Mouse (Mus musculus) left cerebral cortex, postnatal 4 days (tissue): ENCODE data around the gene Lyg1. TPM values are rescaled to one million over a fixed set of nuclear protein-coding genes. Genes with fewer than 3 reads are reported as not detected.
"Not testable (repeated sequence)": the region's sequence is repeated elsewhere in the genome, so short reads cannot be mapped to it uniquely, and the experiment has no call there.

ENCODE experiments used
- DNase-seq: peaks from one replicate; pipeline ENCODE4 v3.0.0-alpha.2; 2022
- intact Hi-C: fragments of 180-260 bp; cut with DNase I; formaldehyde crosslinking; loops from one replicate; pipeline ENCODE4 v1.15.1; 2025
- total RNA-seq, 2 experiments: library from RNA; stranded (reverse); gene quantifications; 2 replicates each; pipeline ENCODE4 v1.2.3; 2021

Lyg1 gene
- total RNA-seq: not detected

DNA sequence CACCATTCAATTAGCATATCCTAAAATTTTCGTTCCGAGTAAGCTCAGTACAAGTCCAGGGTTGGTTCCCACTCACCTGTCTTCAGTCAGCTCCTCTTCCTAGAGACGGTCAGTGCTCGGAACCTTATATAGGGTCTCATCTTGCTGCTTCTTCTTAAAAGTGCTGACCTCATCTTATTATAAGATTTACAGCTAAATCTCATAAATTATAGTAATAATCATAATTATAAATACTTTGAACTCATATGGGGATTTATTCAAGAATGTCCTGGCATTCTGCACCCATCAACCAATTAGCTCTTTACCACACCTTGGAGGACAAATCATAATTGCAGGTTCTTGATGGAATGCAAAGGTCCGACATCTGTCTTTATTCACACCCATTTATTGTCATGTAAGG, at the start of gene Lyg1:
Gene Lyg1, minus strand, starts transcription at position 101 of the 400 bp plus-strand sequence.
- intact Hi-C loops: no loop called here
- no peak for DNase-seq

GRCm38 (mm10) chr1:38006741-38007140, 49.2 kb upstream of the Lyg1 start:
- DNase-seq: no peak
- intact Hi-C loops: no loop called here

- no peak for DNase-seq
- intact Hi-C loops: no loop called here
These were observed 45.5 kb upstream of the Lyg1 start for GRCm38 (mm10) chr1:38003046-38003445.

DNA sequence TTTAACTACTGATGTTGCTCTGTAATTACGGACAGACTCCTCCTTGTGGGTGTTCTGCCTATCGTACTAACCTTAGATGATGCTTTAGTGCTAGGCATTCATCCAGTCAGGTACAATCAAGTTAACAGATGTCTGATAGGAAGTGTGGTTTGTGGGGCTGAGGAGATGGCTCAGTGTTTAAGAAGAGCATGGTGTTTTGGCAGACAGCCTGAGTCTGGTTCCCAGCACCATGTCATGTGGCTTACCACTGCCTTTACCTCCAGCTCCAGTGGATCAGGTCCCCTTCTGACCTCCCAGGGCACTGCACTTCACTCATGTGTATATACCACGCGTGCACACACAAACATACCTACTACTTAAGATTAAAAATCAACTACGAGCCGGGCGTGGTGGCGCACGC, 44.4 kb upstream of the Lyg1 start:
- DNase-seq: no peak
- intact Hi-C loops: no loop called here

GRCm38 (mm10) chr1:38000844-38001243, 43.3 kb upstream of the Lyg1 start:
- DNase-seq: no peak
- intact Hi-C loops: no loop called here

DNA sequence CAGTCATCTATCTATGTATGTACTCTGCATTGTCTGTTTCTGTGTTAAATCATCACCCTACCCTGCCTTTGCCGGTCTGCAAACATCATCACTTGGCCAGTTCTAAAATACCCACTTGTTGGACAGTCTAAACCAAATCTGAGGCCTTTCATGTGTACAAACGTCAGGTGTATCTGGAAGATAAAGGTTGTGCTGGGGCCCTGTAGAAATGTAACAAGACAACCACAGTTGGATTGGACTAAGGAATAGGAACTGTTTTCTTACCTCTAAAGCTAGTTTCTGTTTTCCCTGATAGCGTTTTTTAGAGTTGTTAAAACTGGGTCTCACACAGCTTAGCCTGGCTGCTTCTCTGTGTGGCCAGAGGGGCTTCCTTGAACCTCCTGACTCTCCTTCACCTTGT, 42.0 kb upstream of the Lyg1 start:
- DNase-seq: no peak
- intact Hi-C loops: loop anchor here (5.0 kb wide), 1 partner anchor 107 kb away; the partner anchor contains the start of genes Mitd1 and Mrpl30

GRCm38 (mm10) chr1:37998371-37999199, 41.0 kb upstream of the Lyg1 start:
- no peak for DNase-seq
- intact Hi-C loops: loop anchor here (5.0 kb wide), 1 partner anchor 106 kb away; the partner anchor contains the start of genes Mitd1 and Mrpl30

DNA sequence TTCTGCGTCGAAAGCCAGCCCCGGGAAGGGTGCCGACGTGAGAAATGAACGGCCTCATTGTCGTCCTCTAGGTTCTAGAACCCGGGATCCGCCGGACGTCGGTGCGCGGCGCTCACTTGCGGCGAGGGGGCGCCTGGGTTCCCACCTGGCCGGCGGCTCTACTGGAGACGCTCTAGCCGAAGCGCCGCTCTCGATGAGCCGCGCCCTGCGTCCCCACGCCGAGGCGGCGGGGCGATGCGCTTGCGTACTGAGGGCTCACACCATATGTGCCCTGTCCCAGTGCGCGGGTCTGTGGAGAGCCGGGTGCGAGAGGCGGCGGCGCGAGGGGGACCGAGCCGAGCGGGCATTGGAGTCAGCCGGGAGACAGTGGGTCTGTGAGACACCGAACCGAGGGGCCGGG, 40.3 kb upstream of the Lyg1 start, which contains the start of the genes Txndc9 and Eif5b:
Gene Txndc9, minus strand, starts transcription at position 27 of the 400 bp plus-strand sequence.
Gene Eif5b, plus strand, starts transcription at position 144 of the 400 bp plus-strand sequence.
- intact Hi-C loops: loop anchor here (5.0 kb wide), 1 partner anchor 106 kb away; the partner anchor contains the start of genes Mitd1 and Mrpl30

DNA sequence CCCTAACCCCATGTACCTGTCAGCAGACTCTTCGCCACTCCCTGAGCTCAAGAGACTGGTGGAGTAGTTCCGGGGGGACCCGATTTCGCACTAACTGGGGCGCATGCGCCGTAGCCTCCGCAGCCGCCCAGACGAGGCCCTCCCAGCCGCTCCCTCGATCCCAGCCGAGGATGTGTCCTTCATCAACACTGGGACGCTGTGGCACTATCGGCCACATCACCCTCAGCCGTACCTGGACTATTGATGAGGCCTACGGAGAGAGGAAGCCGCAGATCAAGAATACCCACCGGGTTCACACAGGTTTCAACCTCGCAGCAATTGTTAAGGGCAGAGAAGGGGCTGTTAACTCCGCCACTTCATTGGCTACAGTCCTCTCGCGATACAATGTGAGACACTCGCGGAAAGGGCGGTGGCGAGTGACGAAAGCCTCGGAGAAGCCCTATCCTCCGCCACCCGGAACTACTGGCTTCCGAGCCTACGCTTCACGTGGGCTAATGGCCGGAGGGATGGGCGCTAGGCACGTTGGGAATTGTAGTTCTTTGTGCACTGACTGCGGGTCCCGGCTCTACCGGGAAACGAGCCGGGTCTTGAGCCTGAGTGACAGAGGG, 39.4 kb upstream of the Lyg1 start:
- intact Hi-C loops: loop anchor here (5.0 kb wide), 1 partner anchor 105 kb away; the partner anchor contains the start of genes Mitd1 and Mrpl30

More for the DNA sequence above, 40.3 kb upstream of the Lyg1 start, which contains the start of the genes Txndc9 and Eif5b:
- peak; percentile 96 for DNase-seq

GRCm38 (mm10) chr1:37996226-37996625, 38.7 kb upstream of the Lyg1 start:
- intact Hi-C loops: loop anchor here (5.0 kb wide), 1 partner anchor 104 kb away; the partner anchor contains the start of genes Mitd1 and Mrpl30
- no peak for DNase-seq

More for the DNA sequence above, 39.4 kb upstream of the Lyg1 start:
- DNase-seq: peak; percentile 98

DNA sequence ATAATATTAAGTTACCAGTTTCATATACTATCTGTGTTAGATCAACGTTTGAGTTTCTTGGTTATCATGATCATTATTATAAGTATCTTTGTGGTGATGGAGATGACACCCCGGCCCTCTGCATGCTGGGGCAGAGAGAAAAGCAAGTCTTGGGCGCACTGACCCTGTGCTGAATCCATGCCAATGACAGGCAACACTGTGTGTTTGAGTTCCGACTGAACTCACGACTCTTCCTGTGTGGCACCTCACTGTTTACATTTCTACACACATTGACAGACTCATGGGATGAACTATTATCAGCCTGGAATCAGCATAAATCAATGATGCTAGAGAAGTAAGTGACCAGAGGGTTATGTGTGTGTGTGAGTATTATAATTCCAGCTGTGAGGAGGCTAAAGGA, 30.3 kb upstream of the Lyg1 start:
- intact Hi-C loops: no loop called here

GRCm38 (mm10) chr1:37985764-37986323, 28.3 kb upstream of the Lyg1 start:
- intact Hi-C loops: no loop called here

More for the DNA sequence above, 30.3 kb upstream of the Lyg1 start:
- DNase-seq: no peak

DNA sequence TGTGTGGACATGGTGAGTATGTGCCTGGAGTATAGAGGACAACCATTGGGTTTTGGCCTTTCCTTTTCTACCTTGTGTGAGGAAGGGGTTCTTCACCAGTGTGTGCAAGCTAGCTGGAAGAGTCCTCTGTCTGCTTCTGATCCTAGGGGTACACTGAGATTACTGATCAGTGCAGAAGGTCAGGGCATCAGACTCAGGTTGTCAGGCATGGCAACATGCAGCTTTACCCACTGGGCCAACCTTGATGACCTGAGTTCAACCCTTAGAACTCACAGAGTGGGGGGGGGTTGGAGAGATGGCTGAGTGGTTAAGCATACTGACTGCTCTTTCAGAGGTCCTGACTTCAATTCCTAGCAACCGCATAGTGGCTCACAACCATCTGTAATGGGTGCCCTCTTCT, 26.8 kb upstream of the Lyg1 start:
- intact Hi-C loops: no loop called here
- no peak for DNase-seq

More at GRCm38 (mm10) chr1:37985764-37986323, 28.3 kb upstream of the Lyg1 start:
- peak; percentile 50 for DNase-seq

DNA sequence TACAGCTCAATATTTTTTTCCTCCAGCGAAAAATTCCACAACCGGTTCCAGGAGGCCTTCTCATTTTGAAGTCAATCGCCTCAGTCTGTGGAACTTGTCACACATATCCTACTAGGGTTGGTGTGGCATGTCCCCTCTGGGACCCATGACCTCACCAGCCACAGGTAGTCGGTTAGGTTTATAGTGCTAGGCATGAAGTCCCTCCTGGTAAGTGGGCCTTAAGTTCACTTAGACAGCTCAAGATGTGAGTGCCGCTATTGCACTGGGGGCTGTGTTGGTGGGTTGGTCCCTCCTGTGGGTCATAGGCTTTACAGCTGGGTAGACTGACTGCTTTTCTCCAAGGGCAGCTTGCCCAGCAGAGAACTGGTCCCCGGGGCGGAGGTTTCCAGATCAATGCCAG, 19.7 kb upstream of the Lyg1 start:
- no peak for DNase-seq
- intact Hi-C loops: no loop called here

DNA sequence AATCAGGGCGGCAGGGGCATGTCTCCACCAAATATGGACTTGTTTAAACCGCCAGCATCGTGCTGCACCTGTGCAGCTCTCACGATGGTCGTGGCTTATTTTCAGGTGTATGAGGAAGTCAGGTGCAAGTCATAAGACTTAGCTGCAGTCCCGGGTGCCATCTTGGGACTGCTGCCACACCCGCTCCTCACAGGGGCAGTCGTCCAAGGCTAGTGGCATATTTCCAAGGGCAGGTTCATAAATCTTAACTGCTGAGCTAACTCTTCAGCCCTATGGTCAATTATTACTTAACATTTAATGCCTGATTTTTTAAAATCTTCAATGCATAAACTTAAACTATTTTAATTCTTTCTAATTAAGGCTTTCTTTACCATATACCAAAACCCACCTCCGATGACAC, 19.1 kb upstream of the Lyg1 start:
- intact Hi-C loops: not testable (repeated sequence)

GRCm38 (mm10) chr1:37971520-37971919, 14.0 kb upstream of the Lyg1 start:
- intact Hi-C loops: no loop called here

More for the DNA sequence above, 19.1 kb upstream of the Lyg1 start:
- not testable (repeated sequence) for DNase-seq

DNA sequence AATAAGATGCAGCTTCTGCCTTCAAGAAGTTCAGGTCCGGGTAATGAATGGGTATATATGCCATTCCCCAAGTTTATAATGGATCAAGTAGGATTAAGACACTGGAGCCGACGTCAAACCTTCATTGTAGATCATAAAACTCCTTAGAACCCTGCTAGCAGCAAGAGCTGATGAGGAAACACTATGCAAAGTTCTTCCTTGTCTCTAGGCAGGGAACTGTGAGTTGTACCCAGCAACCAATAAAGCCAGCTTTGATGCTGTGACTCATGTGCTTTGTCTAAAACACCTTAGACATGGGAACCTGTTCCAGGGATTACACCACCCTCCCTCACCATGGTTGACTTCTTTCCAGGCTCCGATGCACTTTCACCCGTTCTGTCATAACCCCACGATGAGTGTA, 11.2 kb upstream of the Lyg1 start:
- no peak for DNase-seq
- intact Hi-C loops: no loop called here

More at GRCm38 (mm10) chr1:37971520-37971919, 14.0 kb upstream of the Lyg1 start:
- DNase-seq: no peak

DNA sequence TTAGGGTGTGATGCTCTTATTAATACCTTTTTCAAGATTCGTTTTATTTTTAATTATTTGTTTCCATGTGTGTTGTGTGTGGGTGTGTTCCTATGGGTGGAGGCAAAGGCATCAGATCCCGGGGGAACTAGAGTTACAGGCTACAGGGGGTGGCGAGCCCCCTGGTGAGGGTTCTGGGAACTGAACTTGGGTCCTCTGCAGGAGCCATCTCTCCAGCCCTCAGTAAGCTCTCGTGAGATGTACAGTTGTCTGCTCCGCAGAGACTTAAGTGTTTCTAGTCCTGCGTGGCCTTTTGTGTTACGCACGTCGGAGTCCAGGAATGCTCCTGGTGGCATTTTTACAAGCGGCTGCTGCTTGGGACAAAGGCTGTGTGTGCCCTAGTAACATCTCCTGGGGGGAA, 8.0 kb upstream of the Lyg1 start:
- intact Hi-C loops: no loop called here
- no peak for DNase-seq

GRCm38 (mm10) chr1:37959486-37959885, 1.9 kb upstream of the Lyg1 start:
- peak; percentile 41 for DNase-seq
- intact Hi-C loops: no loop called here

- DNase-seq: no peak
- intact Hi-C loops: no loop called here
These were observed 957 bp upstream of the Lyg1 start for GRCm38 (mm10) chr1:37958516-37958915.
